Mouse (Mus musculus) myocyte (in vitro differentiated cells): ENCODE measurements at regions not wholly inside any gene's neighbourhood (a gene's known extent, or its start where the extent isn't known, plus 50 kb on each side); places are given as distances from the start of the nearest gene placed in this dataset.

Experiments
- H3K27me3 ChIP-seq: one replicate; pipeline ENCODE4 v1.6.1; 2011; ENCODE audit not compliant: control insufficient read depth, insufficient read depth, insufficient read length
- H3K36me3 ChIP-seq: one replicate; pipeline ENCODE4 v1.6.1; 2011; ENCODE audit not compliant: control insufficient read depth, insufficient read depth
- H3K4me2 ChIP-seq: one replicate; pipeline ENCODE4 v1.6.1; 2011; ENCODE audit warnings: low read depth, control low read depth
- H3K4me3 ChIP-seq: one replicate; pipeline ENCODE4 v1.5.1; 2011; ENCODE audit warnings: mild to moderate bottlenecking, control low read depth, moderate library complexity
- H3K79me2 ChIP-seq: one replicate; pipeline ENCODE4 v1.6.1; 2011; ENCODE audit not compliant: control insufficient read depth, insufficient read depth
- H3ac ChIP-seq: one replicate; pipeline ENCODE4 v1.6.1; 2011; ENCODE audit not compliant: control insufficient read depth, insufficient read length
- CEBPB ChIP-seq: IDR thresholded peaks from 2 replicates; pipeline ENCODE4 v1.6.1; 2011; ENCODE audit warnings: mild to moderate bottlenecking, moderate library complexity; ENCODE audit not compliant: poor library complexity, insufficient read depth, severe bottlenecking
- E2F4 ChIP-seq: IDR thresholded peaks from one replicate; pipeline ENCODE4 v1.6.1; 2011; ENCODE audit warnings: mild to moderate bottlenecking, control low read depth, moderate library complexity; ENCODE audit not compliant: insufficient read depth
- MAX ChIP-seq: IDR thresholded peaks from one replicate; pipeline ENCODE4 v1.6.1; 2011; ENCODE audit warnings: low read depth, mild to moderate bottlenecking, control low read depth
- MYOD1 ChIP-seq, 3 experiments: IDR thresholded peaks; one replicate each; pipeline ENCODE4 v1.6.1; 2011; ENCODE audit warnings: control low read depth in 2 of 3, low read depth in 2 of 3, mild to moderate bottlenecking in 2 of 3, moderate library complexity in 1 of 3; ENCODE audit not compliant: insufficient read length in 2 of 3, control insufficient read depth in 1 of 3
- MYOG ChIP-seq, 3 experiments: IDR thresholded peaks; one replicate each; pipeline ENCODE4 v1.6.1; 2011; ENCODE audit warnings: control low read depth in 2 of 3, low read depth in 2 of 3, mild to moderate bottlenecking in 2 of 3; ENCODE audit not compliant: insufficient read length in 2 of 3, control insufficient read depth in 1 of 3, insufficient read depth in 1 of 3
- POLR2A ChIP-seq: IDR thresholded peaks from one replicate; pipeline ENCODE4 v1.6.1; 2011; ENCODE audit warnings: low read depth, mild to moderate bottlenecking, control low read depth, moderate library complexity; ENCODE audit not compliant: insufficient read length
- POLR2AphosphoS2 ChIP-seq: IDR thresholded peaks from one replicate; pipeline ENCODE4 v1.6.1; 2011; ENCODE audit warnings: low read depth, control low read depth; ENCODE audit not compliant: insufficient read length
- REST ChIP-seq: IDR thresholded peaks from one replicate; pipeline ENCODE4 v1.6.1; 2011; ENCODE audit warnings: mild to moderate bottlenecking, control low read depth, moderate library complexity; ENCODE audit not compliant: insufficient read depth, insufficient read length
- SRF ChIP-seq: IDR thresholded peaks from one replicate; pipeline ENCODE4 v1.6.1; 2011; ENCODE audit warnings: low read depth; ENCODE audit not compliant: control insufficient read depth, insufficient read length
- TCF12 ChIP-seq: IDR thresholded peaks from one replicate; pipeline ENCODE4 v1.6.1; 2011; ENCODE audit warnings: mild to moderate bottlenecking, control low read depth; ENCODE audit not compliant: poor library complexity, insufficient read depth, severe bottlenecking
- TCF3 ChIP-seq: IDR thresholded peaks from one replicate; pipeline ENCODE4 v1.6.1; 2011; ENCODE audit warnings: low read depth, control low read depth; ENCODE audit not compliant: insufficient read length
- USF1 ChIP-seq: IDR thresholded peaks from one replicate; pipeline ENCODE4 v1.6.1; 2011; ENCODE audit warnings: low read depth, mild to moderate bottlenecking, control low read depth, moderate library complexity

DNA sequence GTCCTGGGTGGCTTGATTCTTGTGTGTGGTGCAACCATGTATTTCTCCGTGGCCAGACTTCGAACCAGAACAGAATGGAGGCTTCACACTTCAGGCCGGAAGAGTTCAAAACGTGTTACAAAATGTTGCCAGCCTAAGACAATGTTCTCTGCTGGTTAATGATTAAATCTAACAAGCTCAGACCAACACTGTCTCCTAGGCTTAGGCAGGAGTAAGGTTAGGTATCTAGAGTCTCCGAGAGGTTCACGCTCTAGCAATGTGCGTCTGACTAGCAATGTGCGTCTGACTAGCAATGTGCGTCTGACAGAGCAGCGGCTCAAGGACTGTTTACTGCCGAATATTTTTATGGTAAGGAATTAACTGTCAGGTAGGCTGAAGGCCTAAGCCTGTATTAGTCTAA is 81.5 kb downstream of the Suclg1 start:
- no peak overlapping the region for H3K4me3 ChIP-seq
- H3K79me2 ChIP-seq: no peaks in the 10 kb centered on the region
- H3K4me2 ChIP-seq: no peak overlapping the region
- TF ChIP-seq MYOD1 (IDR thresholded peaks at IDR 0.05; ENCODE audit: control insufficient read depth in 1 of 3, insufficient read length in 2 of 3, low read depth in 2 of 3) (no peak), USF1 (no peak), TCF12 (no peak), CEBPB (no peak), REST (no peak), MYOG (IDR thresholded peaks at IDR 0.05; ENCODE audit: control insufficient read depth in 1 of 3, insufficient read depth in 1 of 3, insufficient read length in 2 of 3, low read depth in 2 of 3) (no peak), E2F4 (no peak), POLR2A (no peak), TCF3 (no peak), MAX (no peak), SRF (no peak), POLR2AphosphoS2 (no peak)
- no peaks in the 10 kb centered on the region for H3K36me3 ChIP-seq
- no peak overlapping the region for H3ac ChIP-seq
- H3K27me3 ChIP-seq: no peaks in the 10 kb centered on the region
